Mouse (Mus musculus) kidney, adult 2 months (tissue): ENCODE data around the gene Crybg1. TPM values are rescaled to one million over a fixed set of nuclear protein-coding genes. Genes with fewer than 3 reads are reported as not detected.

Experiments used
- DNase-seq: peaks from one replicate; pipeline ENCODE4 v3.0.0; 2021
- H3K27ac ChIP-seq: fragments of 200-500 bp; 2 replicates; pipeline ENCODE4 v1.5.1; 2012; ENCODE audit warnings: low read depth, low read length, control low read depth, inconsistent platforms; ENCODE audit not compliant: insufficient read depth
- H3K27me3 ChIP-seq: fragments of 200-500 bp; replicated peaks from 2 replicates; pipeline ENCODE4 v1.6.1; 2012; ENCODE audit warnings: mild to moderate bottlenecking, moderate library complexity, low read length, inconsistent platforms; ENCODE audit not compliant: control insufficient read depth, insufficient read depth
- H3K36me3 ChIP-seq: fragments of 200-500 bp; 2 replicates; pipeline ENCODE4 v1.6.1; 2012; ENCODE audit warnings: mild to moderate bottlenecking, moderate library complexity, low read length, inconsistent platforms; ENCODE audit not compliant: control insufficient read depth, insufficient read depth
- H3K4me1 ChIP-seq: fragments of 200-500 bp; 2 replicates; pipeline ENCODE4 v1.6.1; 2011; ENCODE audit warnings: low read length; ENCODE audit not compliant: control insufficient read depth, insufficient read depth
- H3K4me3 ChIP-seq: fragments of 200-500 bp; 2 replicates; pipeline ENCODE4 v1.5.1; 2011; ENCODE audit warnings: mild to moderate bottlenecking, low read depth, low read length, control low read depth; ENCODE audit not compliant: insufficient read depth
- CTCF ChIP-seq: fragments of 200-500 bp; conservative IDR thresholded peaks from 2 replicates; pipeline ENCODE4 v1.5.1; 2011; ENCODE audit warnings: low read depth, mild to moderate bottlenecking, control low read depth, low read length, moderate library complexity, mixed read lengths; ENCODE audit not compliant: insufficient read depth, insufficient read length
- POLR2A ChIP-seq: fragments of 200-500 bp; IDR thresholded peaks from one replicate; pipeline ENCODE4 v1.6.1; 2011; ENCODE audit warnings: low read depth, low read length, control low read depth
- WGBS: fragments of 180-500 bp; shearing (Covaris S2); methylation state at CpG from one replicate; pipeline ENCODE4 v1.1.7; 2018; 5-methylcytosine and 5-hydroxymethylcytosine counted together
- polyA plus RNA-seq: library from polyadenylated mRNA; depleted of rRNA; stranded (reverse); fragments of >200 nt; gene quantifications from 2 replicates; pipeline ENCODE4 v1.2.3, GENCODE M21; 2012; rRNA removed

Crybg1 gene
- polyA plus RNA-seq, result 4.0 and 4.5 TPM in 2 replicates

- WGBS, result 6% methylated on average over 53 of the region's 53 CpGs
- DNase-seq, result peak; percentile 74
- TF ChIP-seq POLR2A (no peak), CTCF (peak; percentile 68)
Measured at GRCm38 (mm10) chr10:44148337-44149317, at the start of gene Crybg1. Crybg1 (minus strand) TSS chr10:44148853.

GRCm38 (mm10) chr10:44177365-44177764 lies 28.7 kb upstream of the Crybg1 start:
- Histone ChIP-seq H3K4me3 (no peak overlapping the region), H3K36me3 (no peaks in the 10 kb centered on the region), H3K27ac (no peak overlapping the region), H3K4me1 (no peaks in the 10 kb centered on the region), H3K27me3 (no peaks in the 10 kb centered on the region)
- WGBS, result 2% methylated on average over 1 of the region's 1 CpGs
- TF ChIP-seq CTCF, result no peak
- TF ChIP-seq POLR2A, result no peak
- peak; percentile 31 for DNase-seq

More at GRCm38 (mm10) chr10:44148337-44149317, at the start of gene Crybg1:
- Histone ChIP-seq H3K27me3 (no peaks in the 10 kb centered on the region), H3K4me3 (peak within 1 kb of the TSS; percentile 38), H3K4me1 (0 out of 2 replicates have a peak, but pooled peaks cover 3% of the 10 kb centered on the region), H3K36me3 (no peaks in the 10 kb centered on the region), H3K27ac (no peak within 1 kb of the TSS)

- TF ChIP-seq CTCF (no peak), POLR2A (no peak)
- H3K36me3 ChIP-seq, result no peaks in the 10 kb centered on the region
Measured at GRCm38 (mm10) chr10:44176548-44176947, 27.9 kb upstream of the Crybg1 start.

GRCm38 (mm10) chr10:44176120-44176519 lies 27.5 kb upstream of the Crybg1 start:
- 80% methylated on average over 5 of the region's 5 CpGs for WGBS
- DNase-seq, result no peak
- Histone ChIP-seq H3K27me3 (no peaks in the 10 kb centered on the region), H3K36me3 (no peaks in the 10 kb centered on the region), H3K27ac (no peak overlapping the region), H3K4me3 (no peak overlapping the region), H3K4me1 (no peaks in the 10 kb centered on the region)
- TF ChIP-seq CTCF (no peak), POLR2A (no peak)

More at GRCm38 (mm10) chr10:44176548-44176947, 27.9 kb upstream of the Crybg1 start:
- no peak for DNase-seq
- Histone ChIP-seq H3K27me3 (no peaks in the 10 kb centered on the region), H3K4me1 (no peaks in the 10 kb centered on the region), H3K27ac (no peak overlapping the region), H3K4me3 (no peak overlapping the region)

GRCm38 (mm10) chr10:44170145-44170544 lies 21.5 kb upstream of the Crybg1 start:
- no peak overlapping the region for H3K4me3 ChIP-seq
- TF ChIP-seq CTCF (no peak), POLR2A (no peak)
- DNase-seq, result no peak
- no peaks in the 10 kb centered on the region for H3K36me3 ChIP-seq
- H3K4me1 ChIP-seq, result no peaks in the 10 kb centered on the region
- no peaks in the 10 kb centered on the region for H3K27me3 ChIP-seq
- no peak overlapping the region for H3K27ac ChIP-seq
- WGBS, result 91% methylated on average over 12 of the region's 12 CpGs

GRCm38 (mm10) chr10:44167061-44167460 lies 18.4 kb upstream of the Crybg1 start:
- no peak for TF ChIP-seq CTCF
- no peak for TF ChIP-seq POLR2A
- Histone ChIP-seq H3K27me3 (no peaks in the 10 kb centered on the region), H3K27ac (no peak overlapping the region), H3K36me3 (no peaks in the 10 kb centered on the region), H3K4me3 (no peak overlapping the region), H3K4me1 (no peaks in the 10 kb centered on the region)
- no peak for DNase-seq
- 78% methylated on average over 5 of the region's 5 CpGs for WGBS

GRCm38 (mm10) chr10:44164258-44164975 lies 15.8 kb upstream of the Crybg1 start:
- no peaks in the 10 kb centered on the region for H3K4me1 ChIP-seq
- DNase-seq, result no peak
- no peaks in the 10 kb centered on the region for H3K27me3 ChIP-seq
- H3K36me3 ChIP-seq, result no peaks in the 10 kb centered on the region
- H3K4me3 ChIP-seq, result no peak overlapping the region
- no peak for TF ChIP-seq POLR2A
- TF ChIP-seq CTCF, result no peak
- WGBS, result 70% methylated on average over 8 of the region's 8 CpGs
- H3K27ac ChIP-seq, result no peak overlapping the region
